Mouse (Mus musculus) kidney, postnatal 10 days (tissue): ENCODE measurements around the gene C730034F03Rik.

Experiments used
- DNase-seq: peaks from one replicate; pipeline ENCODE4 v3.0.0; 2021; ENCODE audit warnings: mixed read lengths

Gene C730034F03Rik

GRCm38 (mm10) chr15:89432946-89433345 is 3.6 kb downstream of the C730034F03Rik start:
- DNase-seq: no peak

GRCm38 (mm10) chr15:89434136-89434535 is 4.7 kb downstream of the C730034F03Rik start:
- no peak for DNase-seq

- no peak for DNase-seq
Measured at GRCm38 (mm10) chr15:89435878-89436277, 6.5 kb downstream of the C730034F03Rik start.

GRCm38 (mm10) chr15:89442486-89443070 is 13.2 kb downstream of the C730034F03Rik start:
- no peak for DNase-seq

- DNase-seq: peak; percentile 89
Measured at GRCm38 (mm10) chr15:89452906-89453864, 23.8 kb downstream of the C730034F03Rik start.

GRCm38 (mm10) chr15:89453865-89454478 is 24.6 kb downstream of the C730034F03Rik start, which contains the start of gene Mapk8ip2:
Gene Mapk8ip2, plus strand, starts transcription at chr15:89453913.
- no peak for DNase-seq

DNA sequence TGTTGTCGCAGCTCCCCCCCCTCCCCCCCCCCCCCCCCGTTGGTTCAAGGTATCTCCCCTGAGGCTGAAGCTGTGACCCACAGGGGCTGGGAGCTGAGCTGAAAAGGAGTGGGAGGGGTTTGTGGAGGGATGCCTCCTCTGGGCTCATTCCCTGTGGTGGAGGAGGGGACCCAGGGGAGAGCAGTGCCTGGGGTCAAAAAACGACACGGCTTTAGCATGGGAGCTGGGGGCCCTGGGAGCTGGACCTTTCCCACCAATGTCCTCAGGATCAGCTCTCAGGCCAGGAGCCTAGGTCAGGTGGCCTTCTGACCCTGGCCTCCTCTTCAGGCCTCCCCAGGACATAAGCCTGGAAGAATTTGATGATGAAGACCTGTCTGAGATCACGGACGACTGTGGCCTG is 25.5 kb downstream of the C730034F03Rik start:
- DNase-seq: no peak

GRCm38 (mm10) chr15:89455642-89456041 is 26.3 kb downstream of the C730034F03Rik start:
- DNase-seq: no peak

GRCm38 (mm10) chr15:89458942-89459341 is 29.6 kb downstream of the C730034F03Rik start:
- DNase-seq: no peak

DNA sequence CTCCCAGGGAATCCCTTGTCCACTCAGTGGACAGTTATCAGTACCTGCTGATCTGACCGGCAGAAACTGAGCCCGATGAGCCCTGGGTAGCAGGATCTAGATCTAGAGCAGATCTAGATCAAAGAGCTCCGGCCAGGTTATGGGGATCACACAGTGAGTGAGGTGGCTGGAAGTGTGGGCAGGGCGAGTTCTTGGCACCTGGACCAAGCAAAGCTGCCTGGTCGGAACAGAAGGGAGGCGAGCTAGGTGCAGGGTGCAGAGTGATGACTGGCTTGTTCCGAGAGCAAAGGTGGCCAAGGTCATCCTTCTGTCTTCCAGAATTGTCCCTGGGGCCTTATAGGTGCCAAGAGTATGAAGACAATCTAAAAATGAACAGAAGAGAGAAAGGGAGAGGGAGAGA is 30.4 kb downstream of the C730034F03Rik start:
- DNase-seq: no peak

GRCm38 (mm10) chr15:89460298-89460697 is 30.9 kb downstream of the C730034F03Rik start:
- DNase-seq: no peak

DNA sequence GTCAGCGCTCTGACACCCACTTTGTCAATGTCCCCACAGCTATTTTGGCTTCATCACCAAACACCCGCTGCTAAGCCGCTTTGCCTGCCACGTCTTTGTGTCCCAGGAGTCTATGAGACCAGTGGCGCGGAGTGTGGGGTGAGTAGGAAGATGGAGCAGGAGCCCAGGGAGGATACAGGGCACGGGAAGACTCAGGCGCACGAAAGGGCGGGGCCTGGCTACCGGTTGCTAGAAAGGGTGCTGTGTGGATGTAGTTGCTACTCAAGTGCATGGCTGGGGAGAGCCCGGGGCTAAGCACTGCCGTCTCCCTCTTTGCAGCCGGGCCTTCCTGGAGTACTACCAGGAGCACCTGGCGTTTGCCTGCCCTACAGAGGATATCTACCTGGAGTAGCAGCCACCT is 31.9 kb downstream of the C730034F03Rik start:
- DNase-seq: no peak

DNA sequence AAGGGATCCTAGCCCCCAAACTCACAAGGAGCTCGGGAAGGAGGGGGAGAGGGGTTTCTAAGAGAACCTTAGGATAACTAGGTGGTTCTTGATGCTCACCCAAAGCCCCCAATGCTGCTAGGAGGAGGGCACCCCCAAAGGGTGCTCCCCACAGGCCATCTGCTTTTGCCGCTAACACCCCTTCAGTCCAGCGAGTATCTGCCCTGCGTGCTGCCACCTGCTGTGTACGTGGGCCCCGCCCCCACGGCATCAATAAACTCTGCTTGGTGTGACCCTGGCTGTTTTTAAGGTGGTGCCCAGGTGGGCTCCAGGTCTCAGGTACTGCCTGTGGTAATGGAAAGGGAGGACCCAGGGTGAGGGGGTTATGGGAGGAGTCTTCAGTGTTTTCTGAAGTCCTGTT is 32.8 kb downstream of the C730034F03Rik start:
- no peak for DNase-seq

- DNase-seq: peak; percentile 53
Measured at GRCm38 (mm10) chr15:89463334-89464235, 34.2 kb downstream of the C730034F03Rik start.

- no peak for DNase-seq
Measured at GRCm38 (mm10) chr15:89465052-89465451, 35.7 kb downstream of the C730034F03Rik start.

GRCm38 (mm10) chr15:89468577-89468976 is 39.2 kb downstream of the C730034F03Rik start:
- no peak for DNase-seq

DNA sequence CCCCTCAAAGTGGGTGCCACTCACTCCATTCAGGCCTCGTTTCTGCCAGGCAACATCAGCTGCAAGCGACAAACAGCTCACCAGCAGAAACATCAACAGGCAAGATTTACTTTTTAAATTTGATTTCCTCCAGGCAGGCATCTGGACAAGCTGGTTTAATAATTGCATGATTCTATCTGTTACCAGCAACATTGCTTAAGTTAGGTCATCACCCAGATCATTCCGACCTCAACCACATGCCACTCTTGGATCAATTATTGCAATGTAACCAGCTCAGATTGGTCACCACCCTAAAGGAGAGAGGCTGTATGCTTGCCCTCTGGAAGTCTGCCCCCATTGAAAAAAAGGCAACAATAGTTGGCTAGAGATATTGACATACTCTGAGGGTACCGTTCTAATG is 42.1 kb downstream of the C730034F03Rik start:
- DNase-seq: no peak

DNA sequence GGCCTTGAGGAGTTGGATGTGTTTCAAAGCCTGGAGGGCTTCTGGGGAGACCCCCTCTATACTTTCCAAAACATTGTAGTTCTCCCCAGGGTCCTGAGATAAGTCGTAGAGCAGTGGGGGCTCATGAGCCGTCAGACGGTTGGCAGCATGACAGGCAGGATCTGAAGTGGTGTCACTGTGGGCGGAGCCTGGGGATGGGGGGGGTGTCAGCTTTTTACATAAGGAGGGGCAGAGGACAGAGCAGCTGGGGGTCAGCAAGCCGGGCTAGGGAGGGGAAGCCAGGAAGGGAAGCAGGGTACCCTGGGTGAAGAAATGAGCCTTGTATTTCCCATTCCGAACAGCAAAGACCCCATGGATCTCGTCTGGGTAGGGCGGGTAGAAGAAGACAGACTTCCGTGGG is 44.0 kb downstream of the C730034F03Rik start:
- DNase-seq: no peak

DNA sequence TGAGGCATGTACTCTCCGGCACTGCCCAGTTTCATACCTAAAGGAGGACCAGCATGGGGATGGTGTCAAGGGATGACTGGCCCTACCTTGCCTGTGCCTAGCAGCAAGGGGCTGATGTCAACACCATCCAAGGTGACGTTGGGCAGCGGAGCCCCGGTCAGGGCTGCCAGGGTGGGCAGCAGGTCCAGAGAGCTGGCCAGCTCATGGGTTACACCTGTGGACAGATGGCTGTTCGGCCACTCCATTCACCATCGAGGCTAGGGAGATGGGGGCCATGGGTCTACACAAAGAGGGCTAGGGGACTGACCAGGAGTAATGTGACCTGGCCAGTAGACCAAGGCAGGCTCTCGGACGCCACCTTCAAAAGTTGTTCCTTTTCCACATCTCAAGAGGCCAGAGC is 44.5 kb downstream of the C730034F03Rik start:
- DNase-seq: no peak

GRCm38 (mm10) chr15:89474596-89475292 is 45.4 kb downstream of the C730034F03Rik start:
- DNase-seq: no peak

- no peak for DNase-seq
Measured at GRCm38 (mm10) chr15:89475293-89475600, 45.9 kb downstream of the C730034F03Rik start.
